Mouse (Mus musculus): ENCODE data around the gene 4930433I11Rik. TPM values are rescaled to one million over a fixed set of nuclear protein-coding genes. Genes with fewer than 3 reads are reported as not detected.
A peak's percentile ranks its signal among the peaks of the same experiment; 100 is the strongest.
"Not testable (repeated sequence)": the region's sequence is repeated elsewhere in the genome, so short reads cannot be mapped to it uniquely, and the experiment has no call there.

4930433I11Rik gene
- not detected in 2 replicates for polyA plus RNA-seq (2016; fragmentation: Nextera tagmentation; extraction: Ambion mirVana)

DNA sequence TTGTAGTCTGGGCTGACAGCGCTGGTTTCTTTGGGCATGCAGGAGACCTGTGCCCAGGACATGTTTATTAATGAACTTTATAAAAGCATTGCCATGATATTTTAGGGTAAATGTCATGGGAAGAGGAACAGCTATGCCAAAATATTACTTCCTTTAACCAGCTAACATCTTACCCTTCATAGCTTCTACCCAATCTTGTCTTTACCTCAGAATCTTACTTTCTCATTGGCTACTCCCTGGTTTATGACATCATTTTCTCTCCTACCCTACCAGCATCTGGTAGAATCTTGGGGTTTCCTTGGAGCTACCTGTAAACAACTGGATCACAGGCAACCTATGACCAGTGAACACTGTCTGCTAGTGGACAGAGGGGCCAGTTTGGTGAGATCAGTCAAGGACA, at the start of gene 4930433I11Rik:
Gene 4930433I11Rik (plus strand): TSS at position 301 of the 400 bp plus-strand sequence.
- Histone ChIP-seq H3K9me3 (peaks cover 5% of the 10 kb centered on the region; the same call in 1 of the 2 replicates), H3K36me3 (replicated peaks) (no peaks in the 10 kb centered on the region), H3K9ac (no peak within 1 kb of the TSS), H3K4me2 (no peak within 1 kb of the TSS), H3K4me1 (no peaks in the 10 kb centered on the region), H3K27me3 (no peaks in the 10 kb centered on the region), H3K4me3 (replicated peaks) (no peak within 1 kb of the TSS), H3K27ac (no peak within 1 kb of the TSS)
- no peak for ATAC-seq (ENCODE audit: low FRiP score)
- WGBS: 70% methylated on average over 1 of the region's 1 CpGs

DNA sequence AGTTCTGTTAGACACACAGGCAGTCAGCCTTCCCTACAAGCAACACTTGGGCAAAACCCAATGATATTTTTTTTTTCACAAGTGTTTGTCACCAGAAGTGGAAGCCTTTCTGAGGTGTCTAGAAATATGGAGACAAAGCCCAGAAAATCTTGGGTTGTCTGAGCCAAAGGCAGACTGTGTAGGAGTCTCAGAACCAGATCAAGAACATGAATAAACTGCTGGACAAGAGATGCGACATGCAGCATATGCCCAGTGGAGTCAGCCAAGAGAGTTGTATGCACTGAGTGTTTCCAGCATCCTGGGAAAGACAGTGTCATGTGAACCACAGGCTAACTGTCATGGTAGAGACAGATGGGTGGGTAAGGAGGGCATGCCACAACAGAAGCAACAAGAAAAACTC, 48.0 kb upstream of the 4930433I11Rik start:
- H3K27ac ChIP-seq: no peak overlapping the region
- no peak overlapping the region for H3K4me3 ChIP-seq (replicated peaks)
- 94% methylated on average over 1 of the region's 1 CpGs for WGBS
- H3K4me2 ChIP-seq: no peak overlapping the region
- H3K9ac ChIP-seq: no peak overlapping the region
- no peaks in the 10 kb centered on the region for H3K36me3 ChIP-seq (replicated peaks)
- no peaks in the 10 kb centered on the region for H3K9me3 ChIP-seq
- H3K27me3 ChIP-seq: no peaks in the 10 kb centered on the region
- ATAC-seq (ENCODE audit: low FRiP score): no peak
- H3K4me1 ChIP-seq: no peaks in the 10 kb centered on the region

GRCm38 (mm10) chr7:40942233-40942935, 45.0 kb upstream of the 4930433I11Rik start:
- Histone ChIP-seq H3K27ac (no peak overlapping the region), H3K27me3 (no peaks in the 10 kb centered on the region), H3K9me3 (no peaks in the 10 kb centered on the region), H3K4me1 (no peaks in the 10 kb centered on the region), H3K4me2 (no peak overlapping the region), H3K9ac (no peak overlapping the region), H3K4me3 (replicated peaks) (no peak overlapping the region), H3K36me3 (replicated peaks) (no peaks in the 10 kb centered on the region)
- ATAC-seq (ENCODE audit: low FRiP score): 0 out of 2 replicates have a peak, but pooled peaks have one; percentile 60
- 68% methylated on average over 3 of the region's 3 CpGs for WGBS

DNA sequence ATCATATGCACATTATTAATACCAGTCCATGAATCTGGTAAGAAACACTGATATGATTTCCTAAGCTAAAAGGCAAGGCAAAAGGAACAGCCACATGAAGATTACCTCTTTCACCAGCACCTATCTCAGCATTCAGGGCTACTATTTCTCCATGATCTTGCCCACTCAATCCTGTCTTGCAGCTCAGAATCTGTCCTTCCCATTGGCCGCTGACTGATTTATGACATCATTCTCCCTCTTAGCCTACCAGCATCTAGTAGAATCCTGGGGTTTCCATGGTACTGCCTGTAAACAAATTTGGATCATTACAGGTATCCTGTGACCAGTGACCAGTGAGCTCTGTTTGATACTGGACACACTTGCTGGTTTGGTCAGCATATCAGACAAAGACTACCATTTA, 45.1 kb downstream of the 4930433I11Rik start, which contains the start of gene Gm4884:
Gene Gm4884 (plus strand): TSS at position 301 of the 400 bp plus-strand sequence.
- not testable (repeated sequence) for H3K4me3 ChIP-seq (replicated peaks); H3K27me3 ChIP-seq; H3K27ac ChIP-seq; H3K4me1 ChIP-seq; H3K9ac ChIP-seq; H3K4me2 ChIP-seq; H3K36me3 ChIP-seq (replicated peaks); H3K9me3 ChIP-seq; ATAC-seq (ENCODE audit: low FRiP score)
- WGBS: 79% methylated on average over 1 of the region's 1 CpGs

DNA sequence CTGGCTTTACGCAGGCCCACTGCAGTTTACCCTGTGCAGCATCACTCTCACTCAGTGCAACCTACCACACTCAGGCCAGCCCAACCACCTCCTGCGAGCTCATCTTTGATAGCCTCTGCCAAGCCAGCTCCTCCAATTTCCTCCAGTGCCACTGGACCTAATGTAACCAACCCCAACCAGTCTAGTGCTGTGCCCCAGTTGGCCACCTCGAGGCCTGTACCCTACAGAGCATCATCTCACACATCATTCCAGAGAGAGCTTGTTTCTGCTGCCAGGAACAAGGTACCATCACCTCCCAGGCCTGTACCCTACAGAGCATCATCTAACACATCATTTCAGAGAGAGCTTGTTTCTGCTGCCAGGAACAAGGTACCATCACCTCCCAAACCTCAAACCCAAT, 56.7 kb downstream of the 4930433I11Rik start:
- not testable (repeated sequence) for H3K4me3 ChIP-seq (replicated peaks); ATAC-seq (ENCODE audit: low FRiP score); H3K36me3 ChIP-seq (replicated peaks); H3K27ac ChIP-seq; H3K9ac ChIP-seq; H3K27me3 ChIP-seq; H3K4me2 ChIP-seq; H3K4me1 ChIP-seq
- H3K9me3 ChIP-seq: peaks cover 14% of the 10 kb centered on the region
- WGBS: 67% methylated on average over 3 of the region's 3 CpGs

Other genes with a start within 250 kb of the 4930433I11Rik start
- 9.6 and 11.0 TPM in 2 replicates for gene Vstm2b, start 89.2 kb upstream of the 4930433I11Rik start, polyA plus RNA-seq (2016; fragmentation: Nextera tagmentation; extraction: Ambion mirVana)
- gene Gm4884, start 45.2 kb downstream of the 4930433I11Rik start, polyA plus RNA-seq (2016; fragmentation: Nextera tagmentation; extraction: Ambion mirVana): not detected in 2 replicates
- gene Gm5592, start 166.3 kb downstream of the 4930433I11Rik start, polyA plus RNA-seq (2016; fragmentation: Nextera tagmentation; extraction: Ambion mirVana): not detected in 2 replicates